Mouse (Mus musculus) heart, embryonic 15.5 days (tissue): ENCODE data around the gene Qrich1. TPM values are rescaled to one million over a fixed set of nuclear protein-coding genes. Genes with fewer than 3 reads are reported as not detected.

Source experiments
- ATAC-seq: fragments of 200-750 bp; cut with Nextera tagmentation; replicated peaks from 2 replicates; pipeline ENCODE4 v1.8.0; 2017; ENCODE audit warnings: low read depth, moderate TSS enrichment; ENCODE audit not compliant: insufficient number of reproducible peaks, insufficient read depth, low FRiP score
- H3K27ac ChIP-seq: fragments of 300-500 bp; sonication (generic); 2 replicates; pipeline ENCODE4 v1.5.1; 2015; ENCODE audit warnings: mild to moderate bottlenecking, inconsistent platforms
- H3K27me3 ChIP-seq: fragments of 300-500 bp; sonication (generic); 2 replicates; pipeline ENCODE4 v1.6.1; 2015; ENCODE audit warnings: inconsistent platforms
- H3K36me3 ChIP-seq: fragments of 300-500 bp; sonication (generic); 2 replicates; pipeline ENCODE4 v1.6.1; 2015; ENCODE audit warnings: mild to moderate bottlenecking, inconsistent platforms
- H3K4me1 ChIP-seq: fragments of 300-500 bp; sonication (generic); replicated peaks from 2 replicates; pipeline ENCODE4 v1.6.1; 2015; ENCODE audit warnings: inconsistent platforms
- H3K4me2 ChIP-seq: fragments of 300-500 bp; sonication (generic); 2 replicates; pipeline ENCODE4 v1.6.1; 2015; ENCODE audit warnings: inconsistent platforms, mild to moderate bottlenecking, moderate library complexity
- H3K4me3 ChIP-seq: fragments of 300-500 bp; sonication (generic); 2 replicates; pipeline ENCODE4 v1.5.1; 2015; ENCODE audit warnings: mild to moderate bottlenecking, inconsistent platforms
- H3K9ac ChIP-seq: fragments of 300-500 bp; sonication (generic); 2 replicates; pipeline ENCODE4 v1.6.1; 2015; ENCODE audit warnings: mild to moderate bottlenecking, inconsistent platforms
- H3K9me3 ChIP-seq: fragments of 300-500 bp; sonication (generic); replicated peaks from 2 replicates; pipeline ENCODE4 v1.6.1; 2016; ENCODE audit warnings: inconsistent platforms
- WGBS: fragments of 180-500 bp; shearing (Covaris S2); methylation state at CpG from one replicate; pipeline ENCODE4 v1.1.7; 2015; ENCODE audit warnings: mixed read lengths; 5-methylcytosine and 5-hydroxymethylcytosine counted together
- polyA plus RNA-seq: library from polyadenylated mRNA; unstranded; fragments of >200 nt; fragmentation: Nextera tagmentation; extraction: Ambion mirVana; gene quantifications from 2 replicates; pipeline ENCODE4 v1.2.1, GENCODE M21; 2015

Qrich1 gene
- polyA plus RNA-seq, 1 experiment from 2014 or later: 75.1 TPM

GRCm38 (mm10) chr9:108494146-108494825, 22.3 kb upstream of the Qrich1 start:
- Histone ChIP-seq H3K9ac (no peak overlapping the region), H3K9me3 (no peaks in the 10 kb centered on the region), H3K4me3 (no peak overlapping the region), H3K36me3 (peaks cover 79% of the 10 kb centered on the region), H3K27ac (no peak overlapping the region), H3K27me3 (no peaks in the 10 kb centered on the region), H3K4me2 (no peak overlapping the region), H3K4me1 (peaks cover 22% of the 10 kb centered on the region)
- no peak for ATAC-seq
- WGBS: 91% methylated on average over 19 of the region's 19 CpGs

DNA sequence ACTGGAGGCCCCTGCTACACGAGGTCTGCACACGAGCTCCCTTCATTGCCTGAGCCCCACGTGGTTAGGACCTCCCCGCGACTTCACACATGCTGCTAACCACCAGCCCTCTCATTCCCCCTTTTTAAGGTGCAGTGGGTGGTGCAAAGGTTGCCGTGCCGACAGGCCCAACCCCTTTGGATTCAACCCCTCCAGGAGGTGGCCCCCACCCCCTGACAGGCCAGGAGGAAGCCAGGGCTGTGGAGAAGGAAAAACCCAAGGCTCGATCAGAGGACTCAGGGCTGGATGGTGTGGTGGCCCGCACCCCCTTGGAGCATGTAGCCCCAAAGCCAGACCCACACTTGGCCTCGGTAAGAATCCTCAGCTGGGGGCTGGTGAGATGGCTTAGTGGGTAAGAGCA, 21.7 kb upstream of the Qrich1 start:
- no peak overlapping the region for H3K27ac ChIP-seq
- WGBS: 82% methylated on average over 10 of the region's 10 CpGs
- no peak overlapping the region for H3K9ac ChIP-seq
- H3K27me3 ChIP-seq: no peaks in the 10 kb centered on the region
- H3K9me3 ChIP-seq: no peaks in the 10 kb centered on the region
- H3K36me3 ChIP-seq: peaks cover 79% of the 10 kb centered on the region
- H3K4me3 ChIP-seq: no peak overlapping the region
- H3K4me1 ChIP-seq: peaks cover 19% of the 10 kb centered on the region
- H3K4me2 ChIP-seq: no peak overlapping the region
- no peak for ATAC-seq

DNA sequence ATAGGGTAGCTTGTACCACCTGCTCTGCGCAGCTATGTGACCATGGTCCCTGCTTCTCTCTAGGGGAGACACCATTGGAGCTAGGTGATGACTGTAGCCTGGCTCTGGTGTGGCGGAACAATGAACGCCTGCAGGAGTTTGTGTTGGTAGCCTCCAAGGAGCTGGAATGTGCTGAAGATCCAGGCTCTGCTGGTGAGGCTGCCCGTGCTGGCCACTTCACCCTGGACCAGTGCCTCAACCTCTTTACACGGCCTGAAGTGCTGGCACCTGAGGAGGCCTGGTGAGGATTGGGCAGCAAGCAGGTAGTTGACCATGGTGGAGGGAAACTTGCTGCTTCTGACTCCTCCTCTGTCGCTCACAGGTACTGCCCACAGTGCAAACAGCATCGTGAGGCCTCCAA, 17.4 kb upstream of the Qrich1 start:
- Histone ChIP-seq H3K36me3 (peaks cover 91% of the 10 kb centered on the region), H3K27ac (no peak overlapping the region), H3K9me3 (no peaks in the 10 kb centered on the region), H3K4me1 (no peaks in the 10 kb centered on the region), H3K9ac (no peak overlapping the region), H3K27me3 (no peaks in the 10 kb centered on the region), H3K4me3 (no peak overlapping the region), H3K4me2 (no peak overlapping the region)
- 93% methylated on average over 7 of the region's 7 CpGs for WGBS
- no peak for ATAC-seq

DNA sequence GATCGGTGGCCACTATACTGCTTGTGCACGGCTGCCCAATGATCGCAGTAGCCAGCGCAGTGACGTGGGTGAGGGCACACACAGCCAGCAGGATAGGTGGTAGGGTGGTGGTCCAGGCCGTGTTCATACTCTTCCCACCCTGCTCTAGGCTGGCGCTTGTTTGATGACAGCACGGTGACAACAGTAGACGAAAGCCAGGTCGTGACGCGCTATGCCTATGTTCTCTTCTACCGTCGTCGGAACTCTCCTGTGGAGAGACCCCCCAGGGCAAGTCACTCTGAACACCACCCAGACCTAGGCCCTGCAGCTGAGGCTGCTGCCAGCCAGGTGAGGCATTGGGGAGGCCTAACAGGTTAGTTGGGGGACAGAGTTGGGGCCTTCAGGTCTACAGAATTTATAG, 16.7 kb upstream of the Qrich1 start:
- H3K4me3 ChIP-seq: no peak overlapping the region

DNA sequence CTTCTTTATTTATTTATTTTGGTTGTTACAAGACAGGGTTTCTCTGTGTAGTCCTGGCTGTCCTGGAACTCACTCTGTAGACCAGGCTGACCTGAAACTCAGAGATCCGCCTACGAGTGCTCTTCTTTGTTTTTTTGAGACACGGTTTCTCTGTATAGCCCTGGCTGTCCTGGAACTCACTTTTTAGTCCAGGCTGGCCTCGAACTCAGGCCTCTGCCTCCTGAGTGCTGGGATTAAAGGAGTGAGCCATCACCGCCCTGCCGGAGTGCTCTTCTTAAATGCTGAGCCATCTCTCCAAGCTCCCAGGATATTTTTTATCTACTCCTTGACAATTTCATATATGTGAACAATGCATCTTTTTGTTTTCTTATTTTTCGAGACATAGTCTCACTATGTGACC, 9.7 kb upstream of the Qrich1 start:
- WGBS: 90% methylated on average over 7 of the region's 7 CpGs
- Histone ChIP-seq H3K4me3 (peak overlapping the region; percentile 76), H3K36me3 (peaks cover 37% of the 10 kb centered on the region), H3K4me2 (peak overlapping the region; percentile 81), H3K9ac (no peak overlapping the region), H3K27ac (no peak overlapping the region; the same call in 1 of the 2 replicates), H3K9me3 (no peaks in the 10 kb centered on the region), H3K27me3 (no peaks in the 10 kb centered on the region), H3K4me1 (peaks cover 13% of the 10 kb centered on the region)
- no peak for ATAC-seq

More for the DNA sequence above, 16.7 kb upstream of the Qrich1 start:
- WGBS: 86% methylated on average over 15 of the region's 15 CpGs
- no peak for ATAC-seq
- Histone ChIP-seq H3K9ac (no peak overlapping the region), H3K27me3 (no peaks in the 10 kb centered on the region), H3K9me3 (no peaks in the 10 kb centered on the region), H3K27ac (no peak overlapping the region), H3K4me2 (no peak overlapping the region), H3K4me1 (no peaks in the 10 kb centered on the region), H3K36me3 (peaks cover 84% of the 10 kb centered on the region)

- Histone ChIP-seq H3K9me3 (no peaks in the 10 kb centered on the region), H3K27ac (peak within 1 kb of the TSS; percentile 86), H3K4me2 (peak within 1 kb of the TSS; percentile 81), H3K27me3 (no peaks in the 10 kb centered on the region), H3K36me3 (peaks cover 39% of the 10 kb centered on the region), H3K4me3 (peak within 1 kb of the TSS; percentile 76), H3K9ac (peak within 1 kb of the TSS; percentile 77), H3K4me1 (peaks cover 13% of the 10 kb centered on the region)
- WGBS: under 1% methylated on average over 37 of the region's 37 CpGs
- peak; percentile 96 for ATAC-seq
These were observed 8.8 kb upstream of the Qrich1 start, which contains the start of gene Qars for GRCm38 (mm10) chr9:108507619-108508434. Gene Qars, plus strand, starts transcription at chr9:108507706.

DNA sequence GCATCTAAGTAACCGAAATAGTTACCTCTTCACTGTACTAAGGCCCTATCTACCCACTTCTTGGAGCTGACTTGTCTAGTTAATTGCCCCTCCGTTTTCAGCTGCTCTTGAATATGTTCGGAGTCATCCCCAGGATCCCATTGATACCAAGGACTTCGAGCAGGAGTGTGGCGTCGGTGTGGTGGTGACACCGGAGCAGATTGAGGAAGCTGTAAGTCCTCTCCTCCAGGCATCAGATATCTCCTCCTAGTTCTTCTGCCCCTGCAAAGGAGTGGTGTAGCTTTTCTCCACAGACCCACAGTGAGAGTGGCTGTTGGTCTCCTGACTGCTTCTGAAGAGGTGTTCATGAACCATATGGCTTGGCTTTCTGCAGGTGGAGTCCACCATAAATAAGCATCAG, 7.8 kb upstream of the Qrich1 start:
- Histone ChIP-seq H3K9me3 (no peaks in the 10 kb centered on the region), H3K9ac (peak overlapping the region; percentile 77), H3K4me3 (peak overlapping the region; percentile 76), H3K4me1 (peaks cover 13% of the 10 kb centered on the region), H3K27me3 (no peaks in the 10 kb centered on the region), H3K4me2 (peak overlapping the region; percentile 81), H3K27ac (no peak overlapping the region), H3K36me3 (peaks cover 41% of the 10 kb centered on the region)
- ATAC-seq: no peak
- 76% methylated on average over 7 of the region's 7 CpGs for WGBS

- Histone ChIP-seq H3K36me3 (peaks cover 39% of the 10 kb centered on the region), H3K4me1 (peaks cover 20% of the 10 kb centered on the region), H3K27ac (peak overlapping the region; percentile 98), H3K9ac (peak overlapping the region; percentile 95), H3K9me3 (no peaks in the 10 kb centered on the region), H3K4me3 (peak overlapping the region; percentile 100), H3K4me2 (peak overlapping the region; percentile 75), H3K27me3 (no peaks in the 10 kb centered on the region)
- ATAC-seq: peak; percentile 82
- under 1% methylated on average over 63 of the region's 95 CpGs for WGBS
These were observed 786 bp downstream of the Qrich1 start for GRCm38 (mm10) chr9:108517253-108517930.

GRCm38 (mm10) chr9:108517931-108518332, 1.3 kb downstream of the Qrich1 start:
- Histone ChIP-seq H3K9me3 (no peaks in the 10 kb centered on the region), H3K36me3 (peaks cover 33% of the 10 kb centered on the region), H3K4me2 (peak overlapping the region; percentile 75), H3K27me3 (no peaks in the 10 kb centered on the region), H3K4me1 (peaks cover 20% of the 10 kb centered on the region), H3K27ac (peak overlapping the region; percentile 98), H3K9ac (peak overlapping the region; percentile 95), H3K4me3 (peak overlapping the region; percentile 100)
- under 1% methylated on average over 13 of the region's 13 CpGs for WGBS
- ATAC-seq: no peak

DNA sequence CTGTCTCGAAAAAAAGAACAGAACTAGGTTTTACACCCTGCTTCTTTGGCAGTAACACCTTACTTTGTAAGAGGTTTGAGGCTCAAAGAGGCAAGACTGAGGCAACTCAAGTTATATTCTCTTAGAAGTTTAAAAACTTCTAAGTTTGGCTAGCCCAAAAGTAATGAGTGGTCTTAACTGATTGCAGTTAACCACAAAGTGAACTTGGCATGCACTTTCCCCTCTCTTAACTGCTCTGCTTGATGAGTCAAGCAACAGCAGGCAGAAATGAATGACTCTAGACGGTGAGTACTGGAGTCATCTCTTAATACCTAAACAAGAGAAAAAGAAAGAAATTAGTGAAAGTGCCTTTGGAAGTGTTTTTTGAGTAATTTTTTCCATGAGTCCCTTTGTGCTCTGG, 5.0 kb downstream of the Qrich1 start:
- H3K9ac ChIP-seq: no peak overlapping the region
- no peak overlapping the region for H3K4me3 ChIP-seq
- no peaks in the 10 kb centered on the region for H3K9me3 ChIP-seq
- WGBS: 71% methylated on average over 2 of the region's 2 CpGs
- no peak overlapping the region for H3K27ac ChIP-seq
- H3K36me3 ChIP-seq: peaks cover 8% of the 10 kb centered on the region; the same call in 1 of the 2 replicates
- no peaks in the 10 kb centered on the region for H3K27me3 ChIP-seq
- ATAC-seq: no peak
- peaks cover 19% of the 10 kb centered on the region for H3K4me1 ChIP-seq
- no peak overlapping the region for H3K4me2 ChIP-seq

DNA sequence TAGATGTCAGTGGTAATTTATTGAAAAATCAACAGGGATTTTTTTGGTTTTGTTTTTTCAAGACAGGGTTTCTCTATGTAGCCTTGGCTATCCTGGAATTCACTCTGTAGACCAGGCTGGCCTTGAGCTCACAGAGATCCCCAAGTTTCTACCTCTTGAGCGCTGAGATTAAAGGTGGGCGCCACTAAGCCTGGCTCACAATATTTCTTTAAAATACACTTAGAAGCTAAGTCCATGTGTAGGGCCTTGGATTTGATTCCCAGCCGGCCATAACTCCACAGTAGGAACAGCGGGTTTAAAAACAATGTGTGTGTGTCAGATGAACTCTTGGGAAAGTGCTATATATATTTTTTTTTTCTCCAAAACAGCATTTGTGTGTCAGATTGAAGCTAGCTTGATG, 6.7 kb downstream of the Qrich1 start:
- Histone ChIP-seq H3K36me3 (peaks cover 8% of the 10 kb centered on the region; the same call in 1 of the 2 replicates), H3K9ac (no peak overlapping the region), H3K9me3 (no peaks in the 10 kb centered on the region), H3K27me3 (no peaks in the 10 kb centered on the region), H3K4me3 (no peak overlapping the region), H3K27ac (no peak overlapping the region), H3K4me2 (no peak overlapping the region), H3K4me1 (peaks cover 19% of the 10 kb centered on the region)
- WGBS: 95% methylated on average over 4 of the region's 4 CpGs
- ATAC-seq: no peak
